ENCODE assay signal across 11 mouse cellular contexts in genomic region chr13:99395531-99395930, GRCm38 (mm10). TPM values are rescaled to one million over a fixed set of nuclear protein-coding genes. Genes with fewer than 3 reads are reported as not detected.
DNase-seq lines count a peak whose midpoint lies in the region; ATAC-seq and TF ChIP-seq lines count a peak whose summit lies in the region.
"Had no signal": no experiment of that assay in that cellular context is flagged by ENCODE, and none has a peak within 500 bp of the region (broad histone marks: within the 10 kb centered on the region; RNA-seq: fewer than 3 reads in every experiment).

No protein-coding gene starts in this region.

- peak overlapping the region; percentile 44; the same call in 1 of the 2 replicates for H3K9ac ChIP-seq in heart, adult 2 months (ENCODE audit: low read depth, low read length)
- no peak overlapping the region for H3K9ac ChIP-seq in liver, postnatal 0 days (replicated peaks)
- no peak overlapping the region for H3K9ac ChIP-seq in liver, embryonic 12.5 days
- no peak overlapping the region for H3K9ac ChIP-seq in embryonic facial prominence, embryonic 15.5 days
- H3K9ac ChIP-seq: liver, embryonic 14.5 days had no signal

- H3K27ac ChIP-seq in heart, adult 2 months: peak overlapping the region; percentile 68
- peak overlapping the region; percentile 22; the same call in 1 of the 2 replicates for H3K27ac ChIP-seq in liver, postnatal 0 days (ENCODE audit: low read depth)
- H3K27ac ChIP-seq in liver, embryonic 12.5 days: no peak overlapping the region
- peak overlapping the region; percentile 48; the same call in 1 of the 2 replicates for H3K27ac ChIP-seq in embryonic facial prominence, embryonic 15.5 days (replicated peaks)
- H3K27ac ChIP-seq in olfactory bulb, adult 2 months (ENCODE audit: insufficient read depth, low read depth, low read length): peak overlapping the region; percentile 19
- H3K27ac ChIP-seq: liver, embryonic 14.5 days had no signal

- peaks cover 5% of the 10 kb centered on the region for H3K4me1 ChIP-seq in heart, adult 2 months (ENCODE audit: control insufficient read depth, insufficient read depth, low read length)
- no peaks in the 10 kb centered on the region for H3K4me1 ChIP-seq in liver, postnatal 0 days (ENCODE audit: insufficient read depth)
- no peaks in the 10 kb centered on the region for H3K4me1 ChIP-seq in liver, embryonic 12.5 days
- peaks cover 35% of the 10 kb centered on the region for H3K4me1 ChIP-seq in embryonic facial prominence, embryonic 15.5 days
- peaks cover 20% of the 10 kb centered on the region for H3K4me1 ChIP-seq in olfactory bulb, adult 2 months (ENCODE audit: control insufficient read depth, insufficient read depth, low read length)

- no peak overlapping the region for H3K4me2 ChIP-seq in liver, postnatal 0 days (ENCODE audit: low read depth, low read length)
- no peak overlapping the region for H3K4me2 ChIP-seq in liver, embryonic 12.5 days
- H3K4me2 ChIP-seq in embryonic facial prominence, embryonic 15.5 days (replicated peaks): no peak overlapping the region

- H3K4me3 ChIP-seq in heart, adult 2 months: no peak overlapping the region
- H3K4me3 ChIP-seq in liver, postnatal 0 days (ENCODE audit: low read depth, low read length): no peak overlapping the region
- no peak overlapping the region for H3K4me3 ChIP-seq in liver, embryonic 12.5 days
- H3K4me3 ChIP-seq in embryonic facial prominence, embryonic 15.5 days (replicated peaks): no peak overlapping the region
- H3K4me3 ChIP-seq in olfactory bulb, adult 2 months (ENCODE audit: insufficient read depth, low read depth, low read length): no peak overlapping the region

- no peaks in the 10 kb centered on the region for H3K9me3 ChIP-seq in liver, postnatal 0 days (ENCODE audit: low read length)
- no peaks in the 10 kb centered on the region for H3K9me3 ChIP-seq in liver, embryonic 12.5 days (replicated peaks)
- no peaks in the 10 kb centered on the region for H3K9me3 ChIP-seq in embryonic facial prominence, embryonic 15.5 days (replicated peaks)

- DNase-seq in heart, adult 2 months: no peak
- DNase-seq in heart, postnatal 25 days (ENCODE audit: low spot score): no peak
- DNase-seq in liver, postnatal 0 days: no peak
- DNase-seq in lung, postnatal 25 days (ENCODE audit: low spot score): no peak
- DNase-seq in cerebellum, adult 18-20 months: no peak
- DNase-seq: thymus, postnatal 14 days had no signal

- H3K79me2 ChIP-seq in heart, adult 2 months (replicated peaks; ENCODE audit: control insufficient read depth, insufficient read depth, low read length): no peaks in the 10 kb centered on the region

- no peaks in the 10 kb centered on the region for H3K27me3 ChIP-seq in heart, adult 2 months (ENCODE audit: control insufficient read depth, insufficient read depth, low read length)
- H3K27me3 ChIP-seq in liver, postnatal 0 days (ENCODE audit: insufficient read depth, low read length): no peaks in the 10 kb centered on the region
- no peaks in the 10 kb centered on the region for H3K27me3 ChIP-seq in liver, embryonic 12.5 days (replicated peaks)
- H3K27me3 ChIP-seq in embryonic facial prominence, embryonic 15.5 days: no peaks in the 10 kb centered on the region

- intact Hi-C loops in heart, adult 2 months (cut with DNase I): no loop called here
- intact Hi-C loops in heart, postnatal 25 days (cut with DNase I): no loop called here

- 61% methylated on average over 12 of the region's 12 CpGs for WGBS in heart, adult 2 months
- 79% methylated on average over 12 of the region's 12 CpGs for WGBS in liver, postnatal 0 days (ENCODE audit: insufficient replicate concordance)
- WGBS in liver, embryonic 12.5 days (ENCODE audit: insufficient replicate concordance): 70% methylated on average over 12 of the region's 12 CpGs
- WGBS in embryonic facial prominence, embryonic 15.5 days: 50% methylated on average over 12 of the region's 12 CpGs
- 53% methylated on average over 12 of the region's 12 CpGs for WGBS in olfactory bulb, adult 2 months

- no peak for TF ChIP-seq EP300 in heart, adult 2 months (IDR thresholded peaks at IDR 0.05; ENCODE audit: insufficient read depth, low read depth, low read length)
- TF ChIP-seq EP300 in liver, postnatal 0 days (IDR thresholded peaks at IDR 0.05; ENCODE audit: low read depth): no peak

- ATAC-seq in liver, postnatal 0 days: no peak
- no peak for ATAC-seq in liver, embryonic 12.5 days
- ATAC-seq in embryonic facial prominence, embryonic 15.5 days (ENCODE audit: insufficient number of reproducible peaks, low FRiP score, low TSS enrichment, low read depth): no peak
- ATAC-seq: CD4-positive, CD25-positive, alpha-beta regulatory T cell, adult 4 months had no signal

- no peak for TF ChIP-seq CTCF in heart, adult 2 months (IDR thresholded peaks at IDR 0.05)
- TF ChIP-seq CTCF in liver, postnatal 0 days (IDR thresholded peaks at IDR 0.05; ENCODE audit: low read depth): no peak
- TF ChIP-seq CTCF in olfactory bulb, adult 2 months (IDR thresholded peaks at IDR 0.05; ENCODE audit: insufficient read depth, low read depth, low read length): no peak

- TF ChIP-seq POLR2A in heart, adult 2 months (IDR thresholded peaks at IDR 0.05; ENCODE audit: insufficient read depth, low read depth, low read length): no peak
- TF ChIP-seq POLR2A in olfactory bulb, adult 2 months (IDR thresholded peaks at IDR 0.05; ENCODE audit: insufficient read depth, low read depth, low read length): no peak

- H3K36me3 ChIP-seq in heart, adult 2 months (ENCODE audit: control insufficient read depth, insufficient read depth, low read length): no peaks in the 10 kb centered on the region; the same call in 1 of the 2 replicates
- H3K36me3 ChIP-seq in liver, postnatal 0 days (replicated peaks; ENCODE audit: insufficient read depth, low read length): no peaks in the 10 kb centered on the region; the same call in 1 of the 2 replicates
- peaks cover 24% of the 10 kb centered on the region for H3K36me3 ChIP-seq in liver, embryonic 12.5 days
- H3K36me3 ChIP-seq in embryonic facial prominence, embryonic 15.5 days: no peaks in the 10 kb centered on the region

RNA-seq across cellular contexts. Expression of gene Mrps27, which starts 50.9 kb away (rescaled TPM):
- 10 to 100 TPM; 40.8 to 48.0 TPM for total RNA-seq in heart, adult 2 months (2021)
- 39.3 and 41.7 TPM in 2 replicates for polyA plus RNA-seq in heart, adult 2 months (2012; rRNA removed)
- total RNA-seq in heart, postnatal 25 days (2021): 10 to 100 TPM; 49.1 to 49.8 TPM
- polyA plus RNA-seq in liver, postnatal 0 days (2015; fragmentation: Nextera tagmentation; extraction: Ambion mirVana): 16.6 and 17.3 TPM in 2 replicates
- 43.7 and 44.3 TPM in 2 replicates for polyA plus RNA-seq in liver, embryonic 12.5 days (2016; fragmentation: Nextera tagmentation; extraction: Ambion mirVana)
- 51.2 and 52.2 TPM in 2 replicates for polyA plus RNA-seq in embryonic facial prominence, embryonic 15.5 days (2015; fragmentation: Nextera tagmentation; extraction: Ambion mirVana)
- polyA plus RNA-seq in olfactory bulb, adult 2 months (2012; ENCODE audit: insufficient read depth, insufficient read length, low replicate concordance, missing spikeins): not detected in 2 replicates

RNA-seq across cellular contexts. Expression of gene Ptcd2, which starts 51.0 kb away (rescaled TPM):
- 10 to 100 TPM; 49.6 to 51.2 TPM for total RNA-seq in heart, adult 2 months (2021)
- polyA plus RNA-seq in heart, adult 2 months (2012; rRNA removed): 35.0 and 44.9 TPM in 2 replicates
- total RNA-seq in heart, postnatal 25 days (2021): 10 to 100 TPM; 49.9 to 51.6 TPM
- 23.2 and 23.8 TPM in 2 replicates for polyA plus RNA-seq in liver, postnatal 0 days (2015; fragmentation: Nextera tagmentation; extraction: Ambion mirVana)
- polyA plus RNA-seq in liver, embryonic 12.5 days (2016; fragmentation: Nextera tagmentation; extraction: Ambion mirVana): 44.6 and 46.8 TPM in 2 replicates
- 38.5 and 41.4 TPM in 2 replicates for polyA plus RNA-seq in embryonic facial prominence, embryonic 15.5 days (2015; fragmentation: Nextera tagmentation; extraction: Ambion mirVana)
- not detected in 2 replicates for polyA plus RNA-seq in olfactory bulb, adult 2 months (2012; ENCODE audit: insufficient read depth, insufficient read length, low replicate concordance, missing spikeins)

Comparison
In these comparisons a context has a peak if more than half of its experiments do, and no peak if none do; other contexts are left out.
1. RNA of gene Mrps27, which starts 50.9 kb away (polyA plus RNA-seq): 51.2 to 52.2 TPM in embryonic facial prominence, embryonic 15.5 days, 43.7 to 44.3 TPM in liver, embryonic 12.5 days, 39.3 to 41.7 TPM in heart, adult 2 months and 16.6 to 17.3 TPM in liver, postnatal 0 days; not detected in olfactory bulb, adult 2 months; every median in the first group is over 10 times any median in the second.
2. RNA of gene Ptcd2, which starts 51.0 kb away (polyA plus RNA-seq): 44.6 to 46.8 TPM in liver, embryonic 12.5 days, 38.5 to 41.4 TPM in embryonic facial prominence, embryonic 15.5 days, 35.0 to 44.9 TPM in heart, adult 2 months and 23.2 to 23.8 TPM in liver, postnatal 0 days; not detected in olfactory bulb, adult 2 months; every median in the first group is over 10 times any median in the second.